Mouse (Mus musculus) spleen, adult 2 months (tissue): ENCODE measurements at regions not wholly inside any gene's neighbourhood (a gene's known extent, or its start where the extent isn't known, plus 50 kb on each side); places are given as distances from the start of the nearest gene placed in this dataset.

ENCODE experiments used
- DNase-seq, 2 experiments: peaks; one replicate each; pipeline versions ENCODE4 v3.0.0 to v3.0.0-alpha.2; 2012 to 2021; ENCODE audit warnings: low spot score in 2 of 2, low read depth in 1 of 2
- H3K27ac ChIP-seq: fragments of 200-500 bp; 2 replicates; pipeline ENCODE4 v1.5.1; 2012; ENCODE audit warnings: low read length, inconsistent platforms; ENCODE audit not compliant: insufficient read depth
- H3K27me3 ChIP-seq: fragments of 200-500 bp; 2 replicates; pipeline ENCODE4 v1.6.1; 2012; ENCODE audit warnings: mild to moderate bottlenecking, moderate library complexity, low read length, inconsistent platforms; ENCODE audit not compliant: control insufficient read depth, insufficient read depth
- H3K36me3 ChIP-seq: fragments of 200-500 bp; 2 replicates; pipeline ENCODE4 v1.6.1; 2012; ENCODE audit warnings: mild to moderate bottlenecking, low read length, inconsistent platforms; ENCODE audit not compliant: control insufficient read depth, insufficient read depth
- H3K4me1 ChIP-seq: fragments of 200-500 bp; 2 replicates; pipeline ENCODE4 v1.6.1; 2011; ENCODE audit warnings: inconsistent platforms; ENCODE audit not compliant: control insufficient read depth, insufficient read depth, insufficient read length
- H3K4me3 ChIP-seq: fragments of 200-500 bp; 2 replicates; pipeline ENCODE4 v1.5.1; 2011; ENCODE audit warnings: mild to moderate bottlenecking, inconsistent platforms; ENCODE audit not compliant: insufficient read depth, insufficient read length; ENCODE audit errors: extremely low read depth
- CTCF ChIP-seq: fragments of 200-500 bp; IDR thresholded peaks from 2 replicates; pipeline ENCODE4 v1.5.1; 2011; ENCODE audit warnings: mild to moderate bottlenecking, inconsistent platforms; ENCODE audit not compliant: insufficient read depth, insufficient read length, insufficient replicate concordance; ENCODE audit errors: extremely low read depth
- POLR2A ChIP-seq: fragments of 200-500 bp; IDR thresholded peaks from 2 replicates; pipeline ENCODE4 v1.6.1; 2011; ENCODE audit warnings: low read depth, low read length, inconsistent platforms
- WGBS: fragments of 180-500 bp; shearing (Covaris S2); methylation state at CpG from one replicate; pipeline ENCODE4 v1.1.7; 2018; 5-methylcytosine and 5-hydroxymethylcytosine counted together

- no peak for TF ChIP-seq CTCF
- no peak for TF ChIP-seq POLR2A
- peak in 1 of 2 experiments; percentile 11 for DNase-seq
- WGBS: 16% methylated on average over 11 of the region's 11 CpGs
- H3K36me3 ChIP-seq: no peaks in the 10 kb centered on the region
- H3K27ac ChIP-seq: no peak overlapping the region
- peaks cover 3% of the 10 kb centered on the region; the same call in 1 of the 2 replicates for H3K4me1 ChIP-seq
- no peaks in the 10 kb centered on the region for H3K27me3 ChIP-seq
- no peak overlapping the region for H3K4me3 ChIP-seq
Measured at GRCm38 (mm10) chr1:92371357-92371981, 102.2 kb downstream of the Ndufa10 start.

- H3K4me3 ChIP-seq: no peak overlapping the region
- 87% methylated on average over 4 of the region's 4 CpGs for WGBS
- H3K27ac ChIP-seq: no peak overlapping the region
- DNase-seq: no peak
- no peaks in the 10 kb centered on the region for H3K27me3 ChIP-seq
- H3K4me1 ChIP-seq: peaks cover 3% of the 10 kb centered on the region; the same call in 1 of the 2 replicates
- no peak for TF ChIP-seq CTCF
- TF ChIP-seq POLR2A: no peak
- H3K36me3 ChIP-seq: no peaks in the 10 kb centered on the region
Measured at GRCm38 (mm10) chr1:92370842-92371241, 102.8 kb downstream of the Ndufa10 start.

- WGBS: 87% methylated on average over 5 of the region's 5 CpGs
- no peak overlapping the region for H3K27ac ChIP-seq
- DNase-seq: no peak
- H3K4me3 ChIP-seq: no peak overlapping the region
- no peaks in the 10 kb centered on the region for H3K27me3 ChIP-seq
- peaks cover 3% of the 10 kb centered on the region; the same call in 1 of the 2 replicates for H3K4me1 ChIP-seq
- TF ChIP-seq CTCF (no peak), POLR2A (no peak)
- H3K36me3 ChIP-seq: no peaks in the 10 kb centered on the region
Measured at GRCm38 (mm10) chr1:92369972-92370371, 103.7 kb downstream of the Ndufa10 start.

- Histone ChIP-seq H3K4me3 (no peak overlapping the region), H3K27ac (no peak overlapping the region), H3K4me1 (no peaks in the 10 kb centered on the region), H3K36me3 (no peaks in the 10 kb centered on the region), H3K27me3 (no peaks in the 10 kb centered on the region)
- TF ChIP-seq POLR2A (no peak), CTCF (no peak)
- DNase-seq: no peak
- 88% methylated on average over 5 of the region's 5 CpGs for WGBS
Measured at GRCm38 (mm10) chr1:92366249-92366648, 107.4 kb downstream of the Ndufa10 start.

GRCm38 (mm10) chr1:92365366-92366075 is 108.1 kb downstream of the Ndufa10 start:
- no peak for DNase-seq
- Histone ChIP-seq H3K27me3 (no peaks in the 10 kb centered on the region), H3K27ac (no peak overlapping the region), H3K36me3 (no peaks in the 10 kb centered on the region), H3K4me1 (no peaks in the 10 kb centered on the region), H3K4me3 (no peak overlapping the region)
- 80% methylated on average over 4 of the region's 4 CpGs for WGBS
- no peak for TF ChIP-seq CTCF
- TF ChIP-seq POLR2A: no peak

GRCm38 (mm10) chr1:92361677-92362076 is 112.0 kb downstream of the Ndufa10 start:
- 92% methylated on average over 7 of the region's 7 CpGs for WGBS
- DNase-seq: no peak
- H3K27ac ChIP-seq: no peak overlapping the region

GRCm38 (mm10) chr1:92360255-92360654 is 113.4 kb downstream of the Ndufa10 start:
- DNase-seq: peak in 1 of 2 experiments; percentile 10
- WGBS: 13% methylated on average over 7 of the region's 7 CpGs

More at GRCm38 (mm10) chr1:92361677-92362076, 112.0 kb downstream of the Ndufa10 start:
- Histone ChIP-seq H3K4me1 (no peaks in the 10 kb centered on the region), H3K27me3 (no peaks in the 10 kb centered on the region), H3K4me3 (no peak overlapping the region), H3K36me3 (no peaks in the 10 kb centered on the region)
- TF ChIP-seq POLR2A (no peak), CTCF (no peak)

More at GRCm38 (mm10) chr1:92360255-92360654, 113.4 kb downstream of the Ndufa10 start:
- Histone ChIP-seq H3K4me1 (no peaks in the 10 kb centered on the region), H3K36me3 (no peaks in the 10 kb centered on the region), H3K27me3 (no peaks in the 10 kb centered on the region), H3K4me3 (no peak overlapping the region), H3K27ac (no peak overlapping the region)
- TF ChIP-seq POLR2A: no peak
- peak; percentile 57; the same call in 1 of the 2 replicates for TF ChIP-seq CTCF
